Mouse (Mus musculus): ENCODE results near the gene Krtap4-16. TPM values are rescaled to one million over a fixed set of nuclear protein-coding genes. Genes with fewer than 3 reads are reported as not detected.
"Not testable (repeated sequence)": the region's sequence is repeated elsewhere in the genome, so short reads cannot be mapped to it uniquely, and the experiment has no call there.

Gene Krtap4-16
- polyA plus RNA-seq, 1 experiment = not detected

DNA sequence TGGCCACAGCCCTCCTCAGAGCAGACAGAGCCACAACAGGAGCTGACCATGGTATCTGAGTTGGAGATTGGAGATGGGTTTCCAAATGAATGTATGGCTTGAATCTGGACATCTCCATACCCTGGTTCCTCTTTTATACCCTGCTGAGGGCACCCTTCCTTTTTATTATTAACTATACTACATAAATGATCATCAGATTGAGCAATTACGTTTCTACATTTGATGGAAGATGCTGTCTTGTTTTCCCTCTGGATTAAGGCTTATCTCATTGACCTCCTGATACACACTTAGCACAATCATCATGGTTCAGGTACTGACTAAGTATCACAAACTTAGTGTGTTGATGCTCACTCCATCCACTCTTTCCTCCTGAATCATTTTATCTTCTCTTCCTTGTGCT is 13.4 kb downstream of the Krtap4-16 start, which contains the start of gene 2300003K06Rik:
2300003K06Rik (minus strand) TSS at position 101 of the 400 bp plus-strand sequence.
- 73% methylated on average over 1 of the region's 1 CpGs for WGBS
- Histone ChIP-seq H3K27ac (ENCODE audit: insufficient read depth, low read length) (no peak within 1 kb of the TSS), H3K4me3 (replicated peaks; ENCODE audit: insufficient read depth, low read depth, low read length) (no peak within 1 kb of the TSS), H3K27me3 (ENCODE audit: control insufficient read depth, insufficient read depth, low read length) (no peaks in the 10 kb centered on the region), H3K4me1 (ENCODE audit: control insufficient read depth, insufficient read depth, low read length) (no peaks in the 10 kb centered on the region)
- DNase-seq = no peak
- TF ChIP-seq POLR2A (IDR thresholded peaks at IDR 0.05; ENCODE audit: borderline replicate concordance, insufficient read depth, low read length) = no peak
- no peak for TF ChIP-seq CTCF (IDR thresholded peaks at IDR 0.05; ENCODE audit: borderline replicate concordance, insufficient read depth, low read depth, low read length)

DNA sequence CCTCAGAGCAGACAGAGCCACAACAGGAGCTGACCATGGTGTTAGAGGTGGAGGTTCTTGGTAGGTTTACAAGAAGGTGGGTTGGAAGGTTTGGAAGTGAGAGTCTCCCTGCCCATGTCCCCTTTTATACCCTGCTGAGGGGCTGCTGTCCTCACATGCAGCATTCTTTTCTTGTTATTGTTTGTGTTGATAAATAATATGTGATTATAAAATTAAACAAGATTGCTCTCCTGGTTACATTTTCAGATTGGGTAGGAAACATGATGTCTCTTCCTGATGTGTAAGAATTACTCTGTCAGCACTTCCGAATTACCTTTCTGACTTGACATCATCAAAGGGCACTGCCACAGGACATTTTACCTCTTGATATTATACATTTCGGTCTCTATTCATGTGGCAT is 35.8 kb downstream of the Krtap4-16 start, which contains the start of gene Gm11564:
Gm11564 (minus strand) TSS at position 101 of the 400 bp plus-strand sequence.
- not testable (repeated sequence) for DNase-seq; H3K4me1 ChIP-seq (ENCODE audit: control insufficient read depth, insufficient read depth, low read length); H3K4me3 ChIP-seq (replicated peaks; ENCODE audit: insufficient read depth, low read depth, low read length); H3K27me3 ChIP-seq (ENCODE audit: control insufficient read depth, insufficient read depth, low read length); H3K27ac ChIP-seq (ENCODE audit: insufficient read depth, low read length)
- WGBS = 89% methylated on average over 2 of the region's 2 CpGs

DNA sequence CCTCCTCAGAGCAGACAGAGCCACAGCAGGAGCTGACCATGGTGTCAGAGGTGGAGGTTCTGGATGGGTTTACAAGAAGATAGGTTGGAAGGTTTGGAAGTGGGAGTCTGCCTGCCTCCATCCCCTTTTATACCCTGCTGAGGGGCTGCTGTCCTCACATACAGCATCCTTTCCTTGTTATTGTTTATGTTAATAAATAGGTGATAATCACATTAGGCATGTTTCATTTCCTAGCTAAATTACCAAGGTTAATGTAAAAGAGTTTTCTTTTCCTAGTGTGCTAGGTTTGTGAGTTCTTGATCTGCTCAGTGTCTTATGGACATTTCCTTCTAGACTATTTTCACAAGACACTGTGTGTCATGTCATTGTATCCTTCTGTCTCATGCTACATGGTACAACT is 41.6 kb downstream of the Krtap4-16 start, which contains the start of gene Krtap4-13:
Krtap4-13 (minus strand) TSS at position 101 of the 400 bp plus-strand sequence.
- not testable (repeated sequence) for H3K4me3 ChIP-seq (replicated peaks; ENCODE audit: insufficient read depth, low read depth, low read length); DNase-seq

DNA sequence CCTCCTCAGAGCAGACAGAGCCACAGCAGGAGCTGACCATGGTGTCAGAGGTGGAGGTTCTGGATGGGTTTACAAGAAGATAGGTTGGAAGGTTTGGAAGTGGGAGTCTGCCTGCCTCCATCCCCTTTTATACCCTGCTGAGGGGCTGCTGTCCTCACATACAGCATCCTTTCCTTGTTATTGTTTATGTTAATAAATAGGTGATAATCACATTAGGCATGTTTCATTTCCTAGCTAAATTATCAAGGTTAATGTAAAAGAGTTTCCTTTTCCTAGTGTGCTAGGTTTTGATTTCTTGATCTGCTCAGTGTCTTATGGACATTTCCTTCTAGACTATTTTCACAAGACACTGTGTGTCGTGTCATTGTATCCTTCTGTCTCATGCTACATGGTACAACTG is 47.1 kb downstream of the Krtap4-16 start, which contains the start of gene Gm11554:
Gm11554 (minus strand) TSS at position 101 of the 400 bp plus-strand sequence.
- not testable (repeated sequence) for H3K27ac ChIP-seq (ENCODE audit: insufficient read depth, low read length); H3K4me3 ChIP-seq (replicated peaks; ENCODE audit: insufficient read depth, low read depth, low read length); H3K4me1 ChIP-seq (ENCODE audit: control insufficient read depth, insufficient read depth, low read length); DNase-seq; H3K27me3 ChIP-seq (ENCODE audit: control insufficient read depth, insufficient read depth, low read length)
- no CpG with 5 or more reads among the region's 1 CpGs for WGBS

More for the DNA sequence above, 41.6 kb downstream of the Krtap4-16 start, which contains the start of gene Krtap4-13:
- H3K27ac ChIP-seq (ENCODE audit: insufficient read depth, low read length); H3K4me1 ChIP-seq (ENCODE audit: control insufficient read depth, insufficient read depth, low read length); H3K27me3 ChIP-seq (ENCODE audit: control insufficient read depth, insufficient read depth, low read length): not testable (repeated sequence)

Other genes starting within 250 kb of the Krtap4-16 start
- gene Gm11938, start 248.3 kb downstream of the Krtap4-16 start, polyA plus RNA-seq (2012; rRNA removed) = not detected in 2 replicates
- gene Gm11937, start 241.4 kb downstream of the Krtap4-16 start, polyA plus RNA-seq (2012; rRNA removed) = not detected in 2 replicates
- gene Krtap2-4, start 236.8 kb downstream of the Krtap4-16 start, polyA plus RNA-seq (2012; rRNA removed) = not detected in 2 replicates
- not detected in 2 replicates for gene Gm11562, start 231.2 kb downstream of the Krtap4-16 start, polyA plus RNA-seq (2012; rRNA removed)
- not detected in 2 replicates for gene Krtap4-1, start 223.4 kb downstream of the Krtap4-16 start, polyA plus RNA-seq (2012; rRNA removed)
- not detected in 2 replicates for gene Krtap4-2, start 216.5 kb downstream of the Krtap4-16 start, polyA plus RNA-seq (2012; rRNA removed)
- not detected in 2 replicates for gene Krtap4-7, start 207.5 kb downstream of the Krtap4-16 start, polyA plus RNA-seq (2012; rRNA removed)
- not detected in 2 replicates for gene Gm11555, start 201.4 kb downstream of the Krtap4-16 start, polyA plus RNA-seq (2012; rRNA removed)
- not detected in 2 replicates for gene Gm11563, start 192.6 kb downstream of the Krtap4-16 start, polyA plus RNA-seq (2012; rRNA removed)
- not detected in 2 replicates for gene Krtap4-6, start 185.6 kb downstream of the Krtap4-16 start, polyA plus RNA-seq (2012; rRNA removed)
- not detected in 2 replicates for gene Gm14190, start 160.9 kb downstream of the Krtap4-16 start, polyA plus RNA-seq (2012; rRNA removed)
- not detected in 2 replicates for gene Gm14180, start 117.3 kb downstream of the Krtap4-16 start, polyA plus RNA-seq (2012; rRNA removed)
- gene Gm11595, start 78.7 kb downstream of the Krtap4-16 start, polyA plus RNA-seq (2012; rRNA removed) = not detected in 2 replicates
- not detected in 2 replicates for gene Krtap4-8, start 70.9 kb downstream of the Krtap4-16 start, polyA plus RNA-seq (2012; rRNA removed)
- gene Krtap4-9, start 66.4 kb downstream of the Krtap4-16 start, polyA plus RNA-seq (2012; rRNA removed) = not detected in 2 replicates
- gene Gm11596, start 58.1 kb downstream of the Krtap4-16 start, polyA plus RNA-seq (2012; rRNA removed) = not detected in 2 replicates
- not detected in 2 replicates for gene Gm11569, start 52.7 kb downstream of the Krtap4-16 start, polyA plus RNA-seq (2012; rRNA removed)
- not detected in 2 replicates for gene Gm11554, start 47.2 kb downstream of the Krtap4-16 start, polyA plus RNA-seq (2012; rRNA removed)
- not detected in 2 replicates for gene Krtap4-13, start 41.7 kb downstream of the Krtap4-16 start, polyA plus RNA-seq (2012; rRNA removed)
- not detected in 2 replicates for gene Gm11564, start 35.9 kb downstream of the Krtap4-16 start, polyA plus RNA-seq (2012; rRNA removed)
- not detected in 2 replicates for gene 2300003K06Rik, start 13.5 kb downstream of the Krtap4-16 start, polyA plus RNA-seq (2012; rRNA removed)
- not detected in 2 replicates for gene Gm11568, start 6.3 kb upstream of the Krtap4-16 start, polyA plus RNA-seq (2012; rRNA removed)
- not detected in 2 replicates for gene Gm11559, start 12.9 kb upstream of the Krtap4-16 start, polyA plus RNA-seq (2012; rRNA removed)
- not detected in 2 replicates for gene Krtap9-1, start 21.8 kb upstream of the Krtap4-16 start, polyA plus RNA-seq (2012; rRNA removed)
- gene Gm11567, start 27.6 kb upstream of the Krtap4-16 start, polyA plus RNA-seq (2012; rRNA removed) = not detected in 2 replicates
- not detected in 2 replicates for gene Krtap31-1, start 56.3 kb upstream of the Krtap4-16 start, polyA plus RNA-seq (2012; rRNA removed)
- gene Gm11565, start 63.1 kb upstream of the Krtap4-16 start, polyA plus RNA-seq (2012; rRNA removed) = not detected in 2 replicates
- gene Krtap31-2, start 84.7 kb upstream of the Krtap4-16 start, polyA plus RNA-seq (2012; rRNA removed) = not detected in 2 replicates
- not detected in 2 replicates for gene Krtap9-5, start 96.9 kb upstream of the Krtap4-16 start, polyA plus RNA-seq (2012; rRNA removed)
- gene Krtap29-1, start 127.4 kb upstream of the Krtap4-16 start, polyA plus RNA-seq (2012; rRNA removed) = not detected in 2 replicates
- gene Krtap16-1, start 135.0 kb upstream of the Krtap4-16 start, polyA plus RNA-seq (2012; rRNA removed) = not detected in 2 replicates
- 0.30 and 0.80 TPM in 2 replicates for gene Krtap17-1, start 142.4 kb upstream of the Krtap4-16 start, polyA plus RNA-seq (2012; rRNA removed)
- not detected in 2 replicates for gene Krt33a, start 164.6 kb upstream of the Krtap4-16 start, polyA plus RNA-seq (2012; rRNA removed)
- gene Krt33b, start 178.3 kb upstream of the Krtap4-16 start, polyA plus RNA-seq (2012; rRNA removed) = not detected in 2 replicates
- not detected in 2 replicates for gene Krt34, start 189.9 kb upstream of the Krtap4-16 start, polyA plus RNA-seq (2012; rRNA removed)
- gene Krt31, start 198.9 kb upstream of the Krtap4-16 start, polyA plus RNA-seq (2012; rRNA removed) = not detected in 2 replicates
- gene Krt32, start 236.6 kb upstream of the Krtap4-16 start, polyA plus RNA-seq (2012; rRNA removed) = not detected in 2 replicates
- gene Krt35, start 244.6 kb upstream of the Krtap4-16 start, polyA plus RNA-seq (2012; rRNA removed) = not detected in 2 replicates